Mouse (Mus musculus): ENCODE measurements around the gene Zfp384. TPM values are rescaled to one million over a fixed set of nuclear protein-coding genes. Genes with fewer than 3 reads are reported as not detected.

Zfp384 gene
- 9.3 and 9.5 TPM in 2 replicates for polyA plus RNA-seq (2016; fragmentation: Nextera tagmentation; extraction: Ambion mirVana)

DNA sequence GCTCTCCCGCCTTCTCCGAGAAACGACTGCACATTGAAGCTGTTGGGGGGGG, at the start of gene Zfp384:
TSS of gene Zfp384 (plus strand) at position 17 of the 52 bp plus-strand sequence.
- H3K27me3 ChIP-seq (ENCODE audit: low read depth, poor library complexity, severe bottlenecking) = no peaks in the 10 kb centered on the region
- H3K27ac ChIP-seq (replicated peaks) = peak within 1 kb of the TSS; percentile 99
- no peaks in the 10 kb centered on the region for H3K9me3 ChIP-seq (replicated peaks)
- 0% methylated on average over 3 of the region's 3 CpGs for WGBS
- H3K36me3 ChIP-seq = peaks cover 32% of the 10 kb centered on the region
- DNase-seq (ENCODE audit: low spot score) = no peak
- peaks cover 41% of the 10 kb centered on the region for H3K4me1 ChIP-seq
- peak within 1 kb of the TSS; percentile 94 for H3K4me3 ChIP-seq

DNA sequence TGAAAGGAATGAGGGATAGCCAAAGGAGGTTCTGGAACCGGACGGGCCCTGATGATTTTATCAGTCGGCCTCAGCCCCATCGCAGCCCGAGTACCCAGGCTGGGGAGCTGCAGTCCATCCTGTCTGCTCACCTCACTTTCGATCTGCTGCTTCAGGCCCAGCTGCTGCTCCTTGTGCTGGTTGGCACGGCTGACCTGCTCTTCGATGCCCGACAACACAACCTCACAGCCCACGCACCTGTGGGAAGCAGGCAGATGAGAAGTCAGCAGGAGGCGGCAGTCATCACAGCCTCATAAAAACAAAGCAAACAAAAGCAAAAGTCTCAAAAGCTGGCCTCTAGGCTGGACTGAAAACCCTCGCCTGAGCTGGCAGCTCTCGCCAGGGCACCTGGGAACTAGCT, 49.0 kb upstream of the Zfp384 start:
- Histone ChIP-seq H3K27ac (replicated peaks) (no peak overlapping the region), H3K36me3 (peaks cover 82% of the 10 kb centered on the region), H3K4me3 (no peak overlapping the region), H3K27me3 (ENCODE audit: low read depth, poor library complexity, severe bottlenecking) (no peaks in the 10 kb centered on the region), H3K9me3 (replicated peaks) (no peaks in the 10 kb centered on the region), H3K4me1 (peaks cover 9% of the 10 kb centered on the region)
- no peak for DNase-seq (ENCODE audit: low spot score)
- 95% methylated on average over 13 of the region's 13 CpGs for WGBS

DNA sequence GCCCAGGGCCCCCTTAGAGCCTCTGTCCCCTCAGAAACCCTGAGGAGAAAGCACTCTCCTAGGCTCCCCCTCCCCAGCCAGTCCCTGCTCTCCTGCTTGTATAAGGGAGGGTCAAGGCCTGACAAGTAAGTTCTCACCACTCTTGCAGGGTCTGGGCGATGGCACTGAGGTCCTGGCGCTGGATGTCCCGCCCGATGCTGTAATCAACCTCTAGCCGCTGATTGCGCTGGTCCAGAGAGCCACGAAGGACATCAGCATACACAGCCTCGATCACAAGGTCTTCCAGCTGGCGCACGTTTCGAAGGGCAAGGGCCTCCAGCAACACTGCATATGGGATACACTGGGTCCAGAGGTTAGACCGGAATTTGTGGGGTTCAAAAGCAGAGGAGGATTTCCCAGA, 47.9 kb upstream of the Zfp384 start:
- no peak for DNase-seq (ENCODE audit: low spot score)
- Histone ChIP-seq H3K9me3 (replicated peaks) (no peaks in the 10 kb centered on the region), H3K36me3 (peaks cover 71% of the 10 kb centered on the region), H3K27ac (replicated peaks) (no peak overlapping the region), H3K27me3 (ENCODE audit: low read depth, poor library complexity, severe bottlenecking) (no peaks in the 10 kb centered on the region), H3K4me1 (peaks cover 17% of the 10 kb centered on the region), H3K4me3 (no peak overlapping the region)
- WGBS = 95% methylated on average over 12 of the region's 12 CpGs

DNA sequence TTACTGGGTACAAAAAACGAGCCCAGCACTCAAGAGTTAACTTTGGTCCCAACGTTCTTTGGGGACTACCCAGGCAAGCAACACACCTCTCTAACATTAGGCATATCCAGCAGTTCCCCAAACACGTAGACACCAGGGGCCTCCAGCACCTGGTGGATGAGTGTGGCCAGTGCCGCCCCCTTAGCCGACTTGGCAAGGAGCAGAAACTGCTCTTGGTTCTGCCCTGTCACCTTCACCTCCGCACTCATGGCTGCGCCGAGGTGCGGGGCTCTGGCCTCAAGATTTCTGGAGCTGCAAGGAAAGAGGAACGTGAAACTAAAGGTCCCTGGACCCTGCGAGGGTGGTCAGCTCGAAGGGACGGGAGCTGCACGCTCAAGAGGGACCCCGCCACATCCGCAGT, 44.3 kb upstream of the Zfp384 start:
- peaks cover 21% of the 10 kb centered on the region for H3K4me1 ChIP-seq
- H3K4me3 ChIP-seq = peak overlapping the region; percentile 87
- peaks cover 48% of the 10 kb centered on the region for H3K36me3 ChIP-seq
- peak overlapping the region; percentile 97 for H3K27ac ChIP-seq (replicated peaks)
- H3K9me3 ChIP-seq (replicated peaks) = peaks cover 3% of the 10 kb centered on the region; the same call in 1 of the 2 replicates
- 42% methylated on average over 16 of the region's 16 CpGs for WGBS
- H3K27me3 ChIP-seq (ENCODE audit: low read depth, poor library complexity, severe bottlenecking) = no peaks in the 10 kb centered on the region
- DNase-seq (ENCODE audit: low spot score) = no peak

DNA sequence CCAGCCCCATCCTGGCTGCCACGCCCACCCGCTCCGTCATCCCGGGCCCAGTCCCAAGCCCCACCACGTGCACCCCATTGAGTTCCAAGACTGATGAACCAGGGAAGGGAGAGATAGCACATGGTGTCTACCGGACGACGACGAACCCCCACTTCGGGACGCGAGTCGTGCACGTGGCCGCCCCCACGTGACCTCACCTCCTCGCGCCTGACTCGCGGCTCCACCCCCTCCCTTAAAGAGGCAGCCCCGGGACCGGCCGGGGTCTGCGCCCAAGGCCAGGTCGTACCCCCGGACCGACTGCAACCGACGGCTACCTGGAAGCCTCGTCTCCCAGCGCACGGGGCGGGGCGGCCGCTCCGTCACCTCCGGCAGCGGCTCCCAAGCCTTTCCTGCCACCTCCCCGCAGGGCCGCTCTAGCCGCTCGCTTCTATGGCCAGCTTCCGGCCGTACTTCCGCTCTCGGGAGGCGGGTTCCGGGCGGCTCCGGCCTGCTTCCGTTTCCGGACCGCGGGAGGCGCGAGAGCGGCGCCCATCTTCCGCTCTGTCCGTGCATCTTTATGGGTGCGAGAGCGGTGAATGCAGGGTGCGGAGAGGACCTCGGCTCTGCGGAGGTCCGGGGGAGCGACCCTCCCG, 43.7 kb upstream of the Zfp384 start, which contains the start of gene Cops7a:
TSS of gene Cops7a (minus strand) at position 451 of the 632 bp plus-strand sequence.
- Histone ChIP-seq H3K27me3 (ENCODE audit: low read depth, poor library complexity, severe bottlenecking) (no peaks in the 10 kb centered on the region), H3K9me3 (replicated peaks) (peaks cover 3% of the 10 kb centered on the region; the same call in 1 of the 2 replicates), H3K4me1 (peaks cover 21% of the 10 kb centered on the region), H3K36me3 (peaks cover 43% of the 10 kb centered on the region), H3K4me3 (peak within 1 kb of the TSS; percentile 87), H3K27ac (replicated peaks) (peak within 1 kb of the TSS; percentile 97)
- peak; percentile 97 for DNase-seq (ENCODE audit: low spot score)
- WGBS = under 1% methylated on average over 68 of the region's 68 CpGs

DNA sequence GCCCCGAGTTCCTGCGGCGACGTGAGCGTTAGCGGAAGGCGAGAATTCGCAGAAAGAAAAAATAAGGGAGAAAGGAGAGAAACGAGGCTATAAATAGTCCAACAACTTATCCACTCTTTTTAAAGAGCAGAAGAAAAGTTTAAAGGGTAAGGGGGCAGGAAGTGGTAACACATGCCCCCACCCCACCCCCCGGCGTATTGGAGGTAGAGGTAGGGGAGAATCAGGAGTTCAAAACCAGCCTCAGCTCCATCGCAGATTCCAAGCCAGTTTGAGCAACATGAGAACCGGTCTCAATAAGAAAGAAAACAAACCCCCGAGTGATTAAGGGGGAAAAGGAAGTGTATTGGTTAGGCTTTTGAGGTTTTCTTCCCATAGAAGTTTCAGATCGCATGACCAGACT, 43.2 kb upstream of the Zfp384 start:
- no peaks in the 10 kb centered on the region for H3K27me3 ChIP-seq (ENCODE audit: low read depth, poor library complexity, severe bottlenecking)
- no peak for DNase-seq (ENCODE audit: low spot score)
- H3K4me1 ChIP-seq = peaks cover 21% of the 10 kb centered on the region
- H3K9me3 ChIP-seq (replicated peaks) = peaks cover 3% of the 10 kb centered on the region; the same call in 1 of the 2 replicates
- H3K27ac ChIP-seq (replicated peaks) = peak overlapping the region; percentile 97
- peaks cover 37% of the 10 kb centered on the region for H3K36me3 ChIP-seq
- WGBS = 18% methylated on average over 15 of the region's 15 CpGs
- peak overlapping the region; percentile 87 for H3K4me3 ChIP-seq

DNA sequence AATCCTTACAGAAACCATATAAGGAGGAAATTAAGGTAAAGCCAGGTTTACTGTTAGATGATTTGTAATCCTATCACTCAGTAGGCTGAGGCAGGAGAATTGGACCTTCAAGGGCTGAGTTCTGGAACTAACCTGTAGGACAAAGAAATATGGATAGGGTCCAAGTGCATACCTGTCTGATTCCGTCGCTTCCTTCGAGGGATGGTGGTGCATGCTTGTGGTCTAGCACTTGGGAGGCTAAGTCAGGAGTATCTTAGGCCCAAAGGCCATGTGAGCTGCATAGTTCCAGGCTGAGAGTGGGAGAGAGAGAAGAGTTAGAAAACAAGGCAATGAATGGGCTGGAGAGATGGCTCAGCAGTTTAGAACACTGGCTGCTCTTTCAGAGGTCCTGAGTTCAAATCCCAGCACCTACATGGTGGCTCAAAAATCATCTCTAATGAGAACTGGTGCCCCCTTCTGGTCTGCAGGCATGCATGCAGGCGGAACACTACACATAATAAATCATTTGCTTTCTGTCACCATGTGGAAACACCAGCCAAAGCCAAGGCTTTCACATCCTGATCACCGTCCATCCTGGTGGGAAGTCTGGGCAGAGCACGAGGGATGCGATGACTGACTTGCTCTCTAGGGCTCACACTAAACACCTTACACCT, 42.4 kb upstream of the Zfp384 start:
- WGBS = 96% methylated on average over 7 of the region's 7 CpGs
- peaks cover 3% of the 10 kb centered on the region; the same call in 1 of the 2 replicates for H3K9me3 ChIP-seq (replicated peaks)
- DNase-seq (ENCODE audit: low spot score) = no peak

DNA sequence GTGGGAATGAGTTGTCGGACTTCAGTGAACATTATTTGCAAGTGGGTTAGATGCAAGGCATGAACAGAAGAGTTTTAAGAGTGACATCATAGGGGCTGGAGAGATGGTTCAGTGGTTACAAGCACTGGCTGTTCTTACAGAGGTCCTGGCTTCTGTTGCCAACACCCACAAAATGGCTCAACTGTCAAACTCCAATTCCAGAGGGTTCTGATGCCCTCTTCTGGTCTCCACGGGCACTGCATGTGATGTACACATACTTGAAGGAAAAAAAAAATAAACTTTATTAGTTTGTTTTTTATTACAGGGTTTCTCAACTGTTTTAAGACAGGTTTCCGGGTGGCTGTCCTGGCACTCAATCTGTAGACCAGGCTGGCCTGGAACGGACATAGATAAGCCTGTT, 41.2 kb upstream of the Zfp384 start:
- peak; percentile 47 for DNase-seq (ENCODE audit: low spot score)
- peaks cover 3% of the 10 kb centered on the region; the same call in 1 of the 2 replicates for H3K9me3 ChIP-seq (replicated peaks)
- 73% methylated on average over 4 of the region's 4 CpGs for WGBS
- no peaks in the 10 kb centered on the region for H3K27me3 ChIP-seq (ENCODE audit: low read depth, poor library complexity, severe bottlenecking)
- H3K4me1 ChIP-seq = peaks cover 21% of the 10 kb centered on the region
- H3K4me3 ChIP-seq = no peak overlapping the region
- H3K27ac ChIP-seq (replicated peaks) = no peak overlapping the region
- peaks cover 17% of the 10 kb centered on the region for H3K36me3 ChIP-seq

More for the DNA sequence above, 42.4 kb upstream of the Zfp384 start:
- Histone ChIP-seq H3K4me1 (peaks cover 21% of the 10 kb centered on the region), H3K4me3 (peak overlapping the region; percentile 87), H3K27me3 (ENCODE audit: low read depth, poor library complexity, severe bottlenecking) (no peaks in the 10 kb centered on the region), H3K36me3 (peaks cover 29% of the 10 kb centered on the region), H3K27ac (replicated peaks) (no peak overlapping the region)

DNA sequence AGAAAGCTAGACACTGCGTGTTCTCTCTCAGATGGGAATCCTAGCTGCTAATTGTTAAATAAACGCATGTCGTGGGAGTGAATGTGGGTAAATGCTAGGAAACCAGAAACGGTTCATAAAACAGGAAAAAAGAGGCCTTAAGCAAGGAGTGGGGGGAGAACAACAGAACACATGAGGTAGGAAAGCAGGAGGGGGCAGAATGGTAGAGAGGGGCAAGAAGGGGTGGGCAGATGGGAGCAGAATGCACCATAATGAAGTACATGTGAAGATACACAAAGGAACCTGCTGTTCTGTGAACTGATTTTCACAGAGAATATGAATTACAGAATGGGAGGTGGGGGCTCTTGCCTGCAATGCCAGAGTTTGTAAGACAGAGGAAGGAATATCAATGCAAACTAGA, 16.7 kb upstream of the Zfp384 start:
- H3K27me3 ChIP-seq (ENCODE audit: low read depth, poor library complexity, severe bottlenecking) = peaks cover 63% of the 10 kb centered on the region
- no peak for DNase-seq (ENCODE audit: low spot score)
- no peak overlapping the region for H3K27ac ChIP-seq (replicated peaks)
- peaks cover 12% of the 10 kb centered on the region for H3K9me3 ChIP-seq (replicated peaks)
- H3K4me3 ChIP-seq = no peak overlapping the region
- H3K36me3 ChIP-seq = no peaks in the 10 kb centered on the region
- peaks cover 21% of the 10 kb centered on the region for H3K4me1 ChIP-seq
- 91% methylated on average over 4 of the region's 4 CpGs for whole genome bisulfite sequencing

DNA sequence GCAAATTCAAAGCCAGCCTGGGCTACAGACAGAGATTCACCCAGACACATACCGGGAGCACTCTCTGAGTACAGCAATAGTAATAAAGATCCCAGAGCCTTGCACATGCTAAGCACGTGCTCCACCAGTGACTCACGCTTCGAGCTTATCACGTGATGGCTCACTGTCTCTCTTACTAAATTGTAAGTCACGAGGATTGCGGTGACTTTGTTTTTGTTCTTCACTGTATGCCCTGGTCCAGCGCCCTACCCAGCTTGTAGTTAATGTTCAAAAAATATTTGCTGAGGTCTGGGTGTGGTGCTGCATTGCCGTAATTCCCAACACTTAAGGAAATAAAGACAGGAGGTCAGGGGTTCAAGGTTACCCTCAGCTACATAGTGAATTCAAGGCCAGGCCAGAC, 15.6 kb upstream of the Zfp384 start:
- Histone ChIP-seq H3K4me1 (peaks cover 30% of the 10 kb centered on the region), H3K27me3 (ENCODE audit: low read depth, poor library complexity, severe bottlenecking) (peaks cover 74% of the 10 kb centered on the region), H3K9me3 (replicated peaks) (peaks cover 12% of the 10 kb centered on the region), H3K27ac (replicated peaks) (no peak overlapping the region), H3K36me3 (no peaks in the 10 kb centered on the region), H3K4me3 (no peak overlapping the region)
- no peak for DNase-seq (ENCODE audit: low spot score)
- 89% methylated on average over 9 of the region's 9 CpGs for WGBS

DNA sequence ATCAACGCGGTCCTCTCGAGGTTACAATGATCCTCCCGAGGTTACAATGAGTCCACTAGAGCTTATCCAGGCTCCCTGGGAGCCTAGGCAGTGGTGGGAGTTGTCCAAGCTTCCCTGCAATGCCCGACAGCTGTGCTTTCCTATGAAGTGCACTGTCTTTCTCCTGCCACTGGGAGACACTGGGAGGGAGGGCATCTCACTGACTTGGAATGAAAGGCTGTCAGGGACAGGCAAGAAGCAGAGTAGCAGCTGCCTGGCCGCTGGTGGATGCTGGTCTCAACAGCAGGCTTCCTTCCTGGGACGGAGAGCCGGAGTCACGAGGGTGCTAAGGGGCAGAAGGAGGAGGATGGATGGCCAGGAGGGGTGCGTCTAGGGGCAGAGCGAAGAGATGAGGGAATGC, 15.1 kb upstream of the Zfp384 start:
- peak; percentile 53 for DNase-seq (ENCODE audit: low spot score)
- Histone ChIP-seq H3K9me3 (replicated peaks) (peaks cover 12% of the 10 kb centered on the region), H3K36me3 (no peaks in the 10 kb centered on the region), H3K27ac (replicated peaks) (0 out of 2 replicates have a peak overlapping the region, but pooled peaks have one; percentile 6), H3K27me3 (ENCODE audit: low read depth, poor library complexity, severe bottlenecking) (peaks cover 79% of the 10 kb centered on the region), H3K4me1 (peaks cover 30% of the 10 kb centered on the region), H3K4me3 (peak overlapping the region; percentile 34)
- 8% methylated on average over 11 of the region's 11 CpGs for WGBS

DNA sequence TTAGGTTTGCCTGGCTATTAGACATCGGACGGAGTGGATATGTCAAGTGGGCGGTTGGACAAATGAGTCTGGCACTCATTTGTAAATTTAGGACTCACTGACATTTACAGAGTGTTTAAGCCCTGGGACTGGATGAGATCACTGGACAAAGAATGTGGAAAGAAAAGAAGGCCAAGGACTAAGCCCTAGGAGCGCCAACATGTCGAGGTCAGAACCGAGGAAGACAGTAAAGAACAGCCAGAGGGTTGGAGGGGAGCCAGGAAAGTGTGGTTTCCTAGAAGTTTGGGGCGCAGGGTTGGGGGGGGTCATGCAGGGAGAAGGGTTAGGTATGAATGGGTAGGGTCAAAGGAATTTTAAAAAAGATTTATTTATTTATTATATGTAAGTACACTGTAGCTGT, 13.7 kb upstream of the Zfp384 start:
- no peak for DNase-seq (ENCODE audit: low spot score)
- Histone ChIP-seq H3K4me1 (peaks cover 30% of the 10 kb centered on the region), H3K27ac (replicated peaks) (no peak overlapping the region), H3K36me3 (no peaks in the 10 kb centered on the region), H3K4me3 (no peak overlapping the region), H3K9me3 (replicated peaks) (peaks cover 5% of the 10 kb centered on the region), H3K27me3 (ENCODE audit: low read depth, poor library complexity, severe bottlenecking) (peaks cover 93% of the 10 kb centered on the region)
- 89% methylated on average over 7 of the region's 7 CpGs for WGBS

DNA sequence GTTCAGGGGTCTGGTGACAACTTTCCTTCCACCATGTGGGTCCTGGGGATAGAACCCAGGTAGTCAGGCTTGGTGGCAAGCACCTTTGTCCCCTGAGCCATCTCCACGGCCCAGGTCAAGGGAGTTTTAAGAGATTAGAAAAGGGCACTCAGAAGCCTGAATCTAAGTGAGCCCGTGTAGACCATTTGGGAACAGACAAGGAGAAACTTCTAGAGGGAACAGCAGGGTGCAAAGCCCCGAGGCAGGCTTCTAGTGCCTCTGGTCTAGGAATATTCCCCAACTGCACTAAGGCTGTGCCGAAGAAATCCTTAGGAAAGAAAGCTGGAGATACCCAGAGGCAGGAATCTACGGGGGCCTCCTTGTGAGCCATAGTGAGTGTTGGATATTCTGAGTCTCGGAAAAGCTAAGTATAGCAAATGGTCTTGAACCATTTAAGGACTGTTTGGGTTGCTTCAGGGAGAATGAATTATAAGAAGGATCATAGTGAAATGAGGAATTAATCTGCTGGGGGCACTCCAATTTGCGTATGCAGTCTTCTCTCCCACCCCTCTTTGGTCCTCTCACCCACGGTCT, 13.0 kb upstream of the Zfp384 start:
- 52% methylated on average over 8 of the region's 8 CpGs for WGBS
- H3K27me3 ChIP-seq (ENCODE audit: low read depth, poor library complexity, severe bottlenecking) = peaks cover 99% of the 10 kb centered on the region
- DNase-seq (ENCODE audit: low spot score) = no peak
- H3K36me3 ChIP-seq = no peaks in the 10 kb centered on the region
- H3K27ac ChIP-seq (replicated peaks) = no peak overlapping the region
- peak overlapping the region; percentile 67 for H3K4me3 ChIP-seq
- peaks cover 30% of the 10 kb centered on the region for H3K4me1 ChIP-seq
- no peaks in the 10 kb centered on the region; the same call in 1 of the 2 replicates for H3K9me3 ChIP-seq (replicated peaks)

Data from midbrain, embryonic 10.5 days (tissue).